Mouse (Mus musculus): ENCODE measurements around the gene Tmem191c.
A peak's percentile ranks its signal among the peaks of the same experiment; 100 is the strongest.

Gene Tmem191c

DNA sequence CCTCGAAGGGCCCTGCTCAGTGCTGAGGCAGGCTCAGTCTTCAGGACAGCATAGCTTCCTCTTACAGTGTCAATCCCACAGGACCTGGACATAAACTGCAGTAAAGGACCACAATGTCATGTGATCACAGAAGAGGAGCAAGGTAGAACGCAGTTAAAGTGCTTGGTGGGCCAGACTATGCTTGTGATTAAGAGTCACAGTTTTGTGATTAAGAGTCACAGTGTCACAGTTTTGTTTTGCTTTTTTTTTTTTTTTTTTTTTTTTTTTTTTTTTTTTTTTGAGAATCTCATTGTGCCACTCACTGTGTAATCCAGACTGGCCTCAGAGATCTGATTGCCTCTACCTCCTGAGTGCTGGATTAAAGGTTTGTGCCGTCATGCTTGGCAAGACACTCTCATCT, 9.8 kb upstream of the Tmem191c start:
- no peak for DNase-seq (ENCODE audit: low spot score)

DNA sequence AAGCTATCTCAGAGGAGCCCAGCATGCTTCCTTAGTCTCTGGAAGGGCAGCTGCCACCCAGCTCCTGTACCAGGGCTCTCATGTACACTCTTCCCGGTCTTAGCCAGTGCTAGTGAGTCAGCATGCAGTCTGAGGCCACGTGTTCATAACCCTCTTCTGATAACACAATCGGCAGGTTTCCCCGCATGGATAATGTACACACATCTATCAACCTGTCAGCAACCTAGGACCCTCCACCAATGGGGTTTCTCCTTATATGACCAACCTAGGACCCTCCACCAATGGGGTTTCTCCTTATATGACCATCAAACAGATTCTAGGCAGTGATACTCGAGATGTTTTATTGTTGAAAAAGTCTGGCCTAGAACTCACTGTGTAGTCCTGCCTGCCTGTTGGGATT, 7.9 kb upstream of the Tmem191c start:
- no peak for DNase-seq (ENCODE audit: low spot score)

DNA sequence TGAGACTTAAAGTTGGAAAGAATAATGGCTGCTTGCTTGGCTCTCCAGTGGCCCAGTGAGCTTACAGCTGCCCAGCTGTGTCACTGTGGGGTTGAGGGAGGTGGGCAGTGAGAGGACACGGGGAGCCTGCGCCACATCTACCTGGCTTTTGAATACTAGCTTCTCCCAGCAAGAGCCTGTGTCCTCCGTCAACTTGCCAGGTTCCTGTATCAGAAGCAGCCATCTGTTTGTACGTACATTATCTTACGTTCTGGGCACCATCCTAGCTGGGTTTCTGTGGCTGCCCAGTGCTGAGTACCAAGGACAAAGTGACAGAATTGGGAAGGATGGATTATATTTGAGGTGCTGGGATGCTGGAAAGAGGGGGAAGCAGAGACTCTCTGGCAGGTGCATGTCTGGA, 6.0 kb upstream of the Tmem191c start:
- no peak for DNase-seq (ENCODE audit: low spot score)

DNA sequence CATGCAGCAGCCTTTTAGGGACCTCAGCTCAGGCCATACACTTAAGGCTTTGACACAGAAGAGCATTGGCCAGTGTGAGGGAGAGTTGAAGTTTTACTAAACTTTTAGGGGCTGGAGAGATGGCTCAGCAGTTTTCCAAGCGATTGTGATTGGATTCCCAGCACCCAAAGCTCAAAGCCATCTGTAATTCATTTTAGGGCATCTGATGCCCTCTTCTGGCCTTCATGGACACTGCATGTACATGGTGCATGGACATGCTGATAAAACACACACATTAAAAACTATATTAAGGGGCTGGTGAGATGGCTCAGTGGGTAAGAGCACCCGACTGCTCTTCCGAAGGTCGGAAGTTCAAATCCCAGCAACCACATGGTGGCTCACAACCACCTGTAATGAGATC, 4.8 kb upstream of the Tmem191c start:
- DNase-seq (ENCODE audit: low spot score), result peak; percentile 34

- no peak for DNase-seq (ENCODE audit: low spot score)
Measured at GRCm38 (mm10) chr16:17271856-17272255, 4.0 kb upstream of the Tmem191c start.

GRCm38 (mm10) chr16:17276164-17277151, 581 bp downstream of the Tmem191c start:
- peak; percentile 93 for DNase-seq (ENCODE audit: low spot score)

GRCm38 (mm10) chr16:17277342-17278211, 1.7 kb downstream of the Tmem191c start:
- peak; percentile 31 for DNase-seq (ENCODE audit: low spot score)

GRCm38 (mm10) chr16:17280471-17280870, 4.6 kb downstream of the Tmem191c start:
- DNase-seq (ENCODE audit: low spot score), result peak; percentile 38

DNA sequence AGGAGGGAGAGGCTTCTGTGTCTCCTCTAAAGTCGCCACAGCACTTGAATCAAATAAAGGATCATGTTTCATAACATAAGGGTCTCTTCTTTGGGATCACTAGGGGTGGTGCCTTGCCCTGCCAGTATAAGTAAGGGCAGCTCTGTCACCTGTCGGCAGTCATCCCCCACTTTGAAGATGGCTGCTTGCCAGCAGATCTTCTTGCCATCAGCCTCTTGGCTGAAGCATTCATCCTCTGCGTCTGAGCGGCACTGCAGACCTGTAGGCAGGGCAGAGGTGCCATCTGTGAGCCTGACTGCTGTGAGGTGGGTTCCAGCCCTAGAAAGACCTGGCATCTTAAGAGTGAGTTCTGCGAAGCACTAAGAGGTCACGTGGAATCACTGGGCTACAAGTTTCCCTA, 7.3 kb downstream of the Tmem191c start:
- DNase-seq (ENCODE audit: low spot score), result no peak

- DNase-seq (ENCODE audit: low spot score), result no peak
Measured at GRCm38 (mm10) chr16:17287103-17287502, 11.2 kb downstream of the Tmem191c start.

- DNase-seq (ENCODE audit: low spot score), result no peak
Measured at GRCm38 (mm10) chr16:17291016-17291415, 15.1 kb downstream of the Tmem191c start.

DNA sequence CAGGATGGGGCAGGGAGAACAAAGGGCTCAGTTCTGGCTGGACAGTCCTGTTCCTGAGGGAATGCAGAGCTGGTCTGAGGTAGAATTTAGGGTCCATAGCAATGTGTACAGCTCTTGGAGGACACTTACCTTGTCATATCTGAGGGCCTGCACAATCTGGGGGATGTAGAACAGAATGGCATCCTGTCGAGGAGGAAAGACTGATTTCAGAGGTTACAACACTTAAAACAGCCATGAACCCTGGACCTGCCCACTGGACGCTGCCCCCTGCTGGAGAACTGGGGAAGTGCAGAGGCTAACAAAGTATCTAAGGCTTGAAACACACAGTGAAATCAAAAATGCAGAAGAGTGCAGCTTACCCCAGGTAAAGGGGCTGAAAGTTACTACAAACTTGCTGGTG, 16.9 kb downstream of the Tmem191c start:
- DNase-seq (ENCODE audit: low spot score), result peak; percentile 61

DNA sequence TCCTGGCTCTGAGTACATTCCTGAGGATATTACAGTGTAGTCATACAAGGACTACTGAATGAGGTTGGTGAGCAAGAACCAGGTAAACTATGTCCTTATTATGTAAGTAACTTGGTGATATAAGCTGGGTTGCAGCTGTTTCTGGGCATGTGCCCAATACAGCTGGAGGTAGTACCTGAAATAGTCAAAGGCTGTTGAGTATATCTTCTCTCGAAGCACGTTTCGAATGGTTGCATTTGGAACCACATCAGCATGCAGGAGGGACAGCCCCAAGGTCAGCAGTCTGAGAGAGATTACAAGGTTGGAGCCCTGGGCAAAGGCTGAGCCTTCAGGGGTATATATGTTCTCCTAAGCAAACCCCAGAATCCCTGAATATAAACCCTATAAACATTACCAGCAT, 24.9 kb downstream of the Tmem191c start:
- DNase-seq (ENCODE audit: low spot score), result no peak

- DNase-seq (ENCODE audit: low spot score), result no peak
Measured at GRCm38 (mm10) chr16:17303521-17304245, 27.8 kb downstream of the Tmem191c start.

GRCm38 (mm10) chr16:17307461-17307860, 31.6 kb downstream of the Tmem191c start:
- no peak for DNase-seq (ENCODE audit: low spot score)

- DNase-seq (ENCODE audit: low spot score), result no peak
Measured at GRCm38 (mm10) chr16:17309036-17309435, 33.2 kb downstream of the Tmem191c start.

- no peak for DNase-seq (ENCODE audit: low spot score)
Measured at GRCm38 (mm10) chr16:17312531-17312930, 36.7 kb downstream of the Tmem191c start.

DNA sequence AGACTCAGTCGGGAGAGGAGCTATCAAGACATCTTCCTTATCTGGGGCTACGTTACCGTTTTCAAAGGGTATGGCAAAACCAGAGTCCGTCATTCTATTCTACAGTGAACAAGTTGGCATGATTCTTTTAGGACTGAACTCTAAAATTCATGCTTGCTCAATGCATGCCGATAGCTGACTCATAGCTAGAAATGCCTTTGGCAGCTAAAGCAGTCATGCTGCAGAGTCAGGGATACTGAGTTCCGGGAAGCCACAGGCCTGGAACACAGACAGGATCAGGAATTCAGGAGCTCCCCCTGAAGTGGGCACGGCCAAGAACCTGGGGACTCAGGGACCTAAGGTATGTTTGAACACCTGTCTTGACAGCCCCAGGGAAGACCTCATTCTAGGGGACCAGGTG, 40.7 kb downstream of the Tmem191c start:
- no peak for DNase-seq (ENCODE audit: low spot score)

DNA sequence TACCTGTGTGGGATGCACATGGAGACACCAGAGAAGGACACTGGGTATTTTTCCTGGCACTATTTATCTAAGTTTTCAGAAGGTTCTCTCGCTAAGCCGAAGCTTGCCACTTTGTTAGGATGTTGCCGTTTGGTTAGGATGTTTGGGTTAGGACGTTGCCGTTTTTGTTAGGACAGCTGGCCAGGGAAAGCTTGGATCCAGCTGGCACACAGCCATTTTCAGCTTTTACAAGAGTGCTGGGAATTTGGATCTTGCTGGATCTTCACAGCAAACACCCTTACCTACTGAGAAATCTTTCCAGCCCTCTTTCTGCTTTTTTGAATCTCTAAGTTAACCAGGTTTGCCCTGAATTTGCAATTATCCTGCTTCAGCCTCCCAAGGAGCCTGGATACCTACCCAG, 45.6 kb downstream of the Tmem191c start:
- peak; percentile 13 for DNase-seq (ENCODE audit: low spot score)

DNA sequence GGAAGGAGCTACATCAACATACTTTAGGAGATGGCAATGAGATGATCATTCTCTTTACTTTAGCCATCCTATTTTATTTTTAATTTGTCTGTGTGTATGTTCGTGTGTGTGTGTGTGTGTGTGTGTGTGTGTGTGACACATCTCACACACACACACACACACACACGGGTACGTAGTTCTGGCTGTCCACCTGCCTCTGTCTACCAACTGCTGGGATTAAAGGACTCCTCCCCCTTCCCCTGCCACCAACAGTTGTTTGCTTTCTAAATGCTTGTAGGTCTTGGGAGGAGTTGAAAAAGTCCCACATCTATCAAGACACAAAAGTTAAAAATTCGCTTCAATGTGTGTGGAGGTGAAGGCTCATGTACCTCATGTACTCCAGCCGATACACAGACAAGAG, 48.9 kb downstream of the Tmem191c start:
- DNase-seq (ENCODE audit: low spot score), result no peak

GRCm38 (mm10) chr16:17326064-17326463, 50.2 kb downstream of the Tmem191c start:
- DNase-seq (ENCODE audit: low spot score), result no peak
